Mouse (Mus musculus): ENCODE data around the gene Gm2663. TPM values are rescaled to one million over a fixed set of nuclear protein-coding genes. Genes with fewer than 3 reads are reported as not detected.
"Not testable (repeated sequence)": the region's sequence is repeated elsewhere in the genome, so short reads cannot be mapped to it uniquely, and the experiment has no call there.

Gm2663 gene
- polyA plus RNA-seq, 1 experiment from 2014 or later, result not detected

DNA sequence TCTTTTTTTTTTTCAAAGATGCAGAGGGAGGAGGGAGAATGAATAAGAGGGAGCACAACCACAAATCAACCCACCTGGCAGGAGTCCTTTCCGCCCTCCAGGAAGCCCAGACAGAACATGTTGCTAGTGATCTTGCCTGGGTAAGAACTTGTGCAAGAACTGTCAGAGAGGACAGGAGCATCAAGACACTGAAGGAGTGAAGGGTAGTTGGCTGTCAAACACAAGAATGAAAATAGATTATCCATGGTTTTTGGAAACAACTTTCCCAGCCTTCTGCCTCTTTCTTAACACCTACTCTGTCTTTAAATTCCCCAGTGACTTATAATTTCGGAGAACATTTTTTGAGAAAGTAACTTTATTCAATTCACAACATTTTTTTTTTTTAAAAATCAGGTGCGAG, 33.0 kb upstream of the Gm2663 start:
- no peak for DNase-seq
- ATAC-seq (ENCODE audit: low FRiP score, low TSS enrichment), result no peak
- H3K9me3 ChIP-seq (ENCODE audit: control insufficient read depth, low read length), result no peaks in the 10 kb centered on the region
- H3K4me3 ChIP-seq (replicated peaks; ENCODE audit: low read depth, low read length), result no peak overlapping the region
- H3K27ac ChIP-seq (replicated peaks; ENCODE audit: low read depth, low read length), result no peak overlapping the region
- no peaks in the 10 kb centered on the region for H3K4me1 ChIP-seq (ENCODE audit: control insufficient read depth, insufficient read depth, low read length)
- H3K36me3 ChIP-seq (ENCODE audit: control insufficient read depth, insufficient read depth, low read length), result no peaks in the 10 kb centered on the region
- no peaks in the 10 kb centered on the region for H3K27me3 ChIP-seq (ENCODE audit: control insufficient read depth, insufficient read depth, low read length)
- H3K4me2 ChIP-seq (ENCODE audit: low read length), result no peak overlapping the region
- WGBS, result 92% methylated on average over 3 of the region's 3 CpGs
- no peak overlapping the region for H3K9ac ChIP-seq (replicated peaks; ENCODE audit: low read length)

- no peak overlapping the region for H3K27ac ChIP-seq (replicated peaks; ENCODE audit: low read depth, low read length)
- H3K27me3 ChIP-seq (ENCODE audit: control insufficient read depth, insufficient read depth, low read length), result no peaks in the 10 kb centered on the region
- WGBS, result 95% methylated on average over 3 of the region's 3 CpGs
- no peak overlapping the region for H3K9ac ChIP-seq (replicated peaks; ENCODE audit: low read length)
- H3K9me3 ChIP-seq (ENCODE audit: control insufficient read depth, low read length), result no peaks in the 10 kb centered on the region
- no peaks in the 10 kb centered on the region for H3K4me1 ChIP-seq (ENCODE audit: control insufficient read depth, insufficient read depth, low read length)
- no peak for ATAC-seq (ENCODE audit: low FRiP score, low TSS enrichment)
- no peak overlapping the region for H3K4me3 ChIP-seq (replicated peaks; ENCODE audit: low read depth, low read length)
- no peak for DNase-seq
- H3K4me2 ChIP-seq (ENCODE audit: low read length), result no peak overlapping the region
- no peaks in the 10 kb centered on the region for H3K36me3 ChIP-seq (ENCODE audit: control insufficient read depth, insufficient read depth, low read length)
Observed at GRCm38 (mm10) chr6:41030821-41031220, 31.5 kb upstream of the Gm2663 start.

DNA sequence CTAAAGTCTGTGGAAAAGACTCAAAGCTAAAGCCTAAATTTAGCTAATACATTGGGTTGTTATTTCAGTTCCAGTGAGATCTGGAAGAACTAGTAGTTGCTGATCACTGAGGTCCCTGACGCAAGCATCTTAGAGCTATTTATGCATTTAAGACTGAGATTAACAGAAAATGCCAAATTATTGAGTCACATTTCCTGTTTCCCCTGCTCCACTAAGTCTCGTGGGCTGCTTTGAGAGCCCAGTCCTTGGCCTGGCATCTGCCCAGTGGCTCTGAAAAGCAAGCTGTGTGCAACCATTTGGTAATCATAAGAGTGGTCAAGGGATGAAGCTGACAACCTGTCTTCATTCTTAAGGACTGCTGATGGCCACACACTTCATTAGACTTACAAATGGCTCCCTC, 27.8 kb upstream of the Gm2663 start:
- H3K36me3 ChIP-seq (ENCODE audit: control insufficient read depth, insufficient read depth, low read length), result no peaks in the 10 kb centered on the region
- no peak overlapping the region for H3K9ac ChIP-seq (replicated peaks; ENCODE audit: low read length)
- no peak overlapping the region for H3K4me3 ChIP-seq (replicated peaks; ENCODE audit: low read depth, low read length)
- DNase-seq (no peak), ATAC-seq (ENCODE audit: low FRiP score, low TSS enrichment) (no peak)
- WGBS, result 49% methylated on average over 2 of the region's 2 CpGs
- H3K4me1 ChIP-seq (ENCODE audit: control insufficient read depth, insufficient read depth, low read length), result no peaks in the 10 kb centered on the region
- H3K27me3 ChIP-seq (ENCODE audit: control insufficient read depth, insufficient read depth, low read length), result no peaks in the 10 kb centered on the region
- no peak overlapping the region for H3K4me2 ChIP-seq (ENCODE audit: low read length)
- H3K9me3 ChIP-seq (ENCODE audit: control insufficient read depth, low read length), result no peaks in the 10 kb centered on the region
- H3K27ac ChIP-seq (replicated peaks; ENCODE audit: low read depth, low read length), result no peak overlapping the region

DNA sequence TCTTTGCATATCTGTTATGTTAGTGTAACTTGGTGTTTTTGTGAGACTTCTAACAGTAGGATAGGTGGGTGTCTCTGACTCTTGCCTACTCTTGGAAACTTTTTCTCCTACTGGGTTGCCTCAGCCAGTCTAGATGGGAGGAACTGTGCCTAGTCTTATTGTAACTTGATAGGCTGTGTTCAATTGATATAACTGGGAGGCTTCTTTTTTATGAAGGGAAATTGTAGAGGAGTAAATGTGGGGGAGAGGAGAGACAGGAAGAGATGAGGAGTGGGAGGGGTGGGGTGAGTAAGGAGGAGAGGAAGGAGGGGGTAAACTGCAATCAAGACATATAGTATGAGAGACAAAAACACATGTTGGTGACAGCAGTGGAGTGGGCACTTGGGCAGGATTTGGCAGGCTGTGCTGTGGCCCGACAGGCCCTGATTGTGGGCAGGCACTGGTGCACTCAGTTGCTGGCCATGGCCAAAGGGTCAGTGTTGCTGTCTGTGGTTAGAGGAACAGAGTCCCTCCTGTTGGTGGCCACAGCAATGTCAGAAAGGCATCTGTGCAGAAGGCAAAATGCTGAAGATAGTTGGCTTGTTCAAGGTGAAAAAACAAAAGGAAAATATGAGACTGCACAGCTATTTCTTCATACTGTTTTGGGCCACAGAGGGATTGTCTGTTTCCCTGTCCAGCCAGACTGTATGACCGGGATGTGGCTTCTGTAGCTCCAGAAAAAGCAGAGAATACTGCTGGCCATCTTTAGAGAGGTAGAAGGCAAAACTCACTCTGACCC, 26.8 kb upstream of the Gm2663 start:
- 74% methylated on average over 2 of the region's 2 CpGs for WGBS
- DNase-seq, result no peak
- Histone ChIP-seq H3K36me3 (ENCODE audit: control insufficient read depth, insufficient read depth, low read length) (no peaks in the 10 kb centered on the region), H3K4me1 (ENCODE audit: control insufficient read depth, insufficient read depth, low read length) (no peaks in the 10 kb centered on the region), H3K4me3 (replicated peaks; ENCODE audit: low read depth, low read length) (no peak overlapping the region), H3K4me2 (ENCODE audit: low read length) (no peak overlapping the region), H3K27ac (replicated peaks; ENCODE audit: low read depth, low read length) (no peak overlapping the region), H3K9me3 (ENCODE audit: control insufficient read depth, low read length) (no peaks in the 10 kb centered on the region), H3K27me3 (ENCODE audit: control insufficient read depth, insufficient read depth, low read length) (no peaks in the 10 kb centered on the region), H3K9ac (replicated peaks; ENCODE audit: low read length) (no peak overlapping the region)
- no peak for ATAC-seq (ENCODE audit: low FRiP score, low TSS enrichment)

DNA sequence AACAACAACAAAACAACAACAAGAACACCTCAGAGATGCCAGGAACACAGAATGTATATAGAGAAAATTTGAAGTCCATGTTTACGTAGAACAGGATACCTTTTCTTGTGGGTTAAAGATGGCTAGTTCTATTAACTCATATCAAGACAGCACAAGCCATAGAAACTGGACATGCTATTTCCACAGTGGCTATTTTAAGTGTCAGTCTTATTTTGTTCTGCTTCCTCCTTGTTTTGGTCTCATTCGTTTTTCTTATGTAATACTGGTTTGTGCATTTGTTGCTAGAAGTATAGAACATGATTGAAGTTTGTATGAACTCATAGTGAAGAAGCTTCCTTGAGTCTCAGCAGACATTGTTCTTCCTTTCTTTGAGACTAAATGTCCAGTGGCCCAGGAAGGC, 19.9 kb upstream of the Gm2663 start:
- Histone ChIP-seq H3K9ac (replicated peaks; ENCODE audit: low read length) (no peak overlapping the region), H3K9me3 (ENCODE audit: control insufficient read depth, low read length) (no peaks in the 10 kb centered on the region), H3K27me3 (ENCODE audit: control insufficient read depth, insufficient read depth, low read length) (no peaks in the 10 kb centered on the region), H3K4me1 (ENCODE audit: control insufficient read depth, insufficient read depth, low read length) (no peaks in the 10 kb centered on the region), H3K4me3 (replicated peaks; ENCODE audit: low read depth, low read length) (no peak overlapping the region), H3K36me3 (ENCODE audit: control insufficient read depth, insufficient read depth, low read length) (no peaks in the 10 kb centered on the region), H3K27ac (replicated peaks; ENCODE audit: low read depth, low read length) (no peak overlapping the region), H3K4me2 (ENCODE audit: low read length) (no peak overlapping the region)
- no peak for ATAC-seq (ENCODE audit: low FRiP score, low TSS enrichment)
- 89% methylated on average over 2 of the region's 2 CpGs for WGBS
- no peak for DNase-seq

- no peak for ATAC-seq (ENCODE audit: low FRiP score, low TSS enrichment)
- Histone ChIP-seq H3K27me3 (ENCODE audit: control insufficient read depth, insufficient read depth, low read length) (no peaks in the 10 kb centered on the region), H3K4me3 (replicated peaks; ENCODE audit: low read depth, low read length) (no peak overlapping the region), H3K9me3 (ENCODE audit: control insufficient read depth, low read length) (no peaks in the 10 kb centered on the region), H3K27ac (replicated peaks; ENCODE audit: low read depth, low read length) (no peak overlapping the region), H3K4me1 (ENCODE audit: control insufficient read depth, insufficient read depth, low read length) (no peaks in the 10 kb centered on the region), H3K36me3 (ENCODE audit: control insufficient read depth, insufficient read depth, low read length) (no peaks in the 10 kb centered on the region), H3K4me2 (ENCODE audit: low read length) (no peak overlapping the region), H3K9ac (replicated peaks; ENCODE audit: low read length) (no peak overlapping the region)
- WGBS, result 92% methylated on average over 2 of the region's 2 CpGs
- no peak for DNase-seq
Observed at GRCm38 (mm10) chr6:41018629-41019028, 19.4 kb upstream of the Gm2663 start.

DNA sequence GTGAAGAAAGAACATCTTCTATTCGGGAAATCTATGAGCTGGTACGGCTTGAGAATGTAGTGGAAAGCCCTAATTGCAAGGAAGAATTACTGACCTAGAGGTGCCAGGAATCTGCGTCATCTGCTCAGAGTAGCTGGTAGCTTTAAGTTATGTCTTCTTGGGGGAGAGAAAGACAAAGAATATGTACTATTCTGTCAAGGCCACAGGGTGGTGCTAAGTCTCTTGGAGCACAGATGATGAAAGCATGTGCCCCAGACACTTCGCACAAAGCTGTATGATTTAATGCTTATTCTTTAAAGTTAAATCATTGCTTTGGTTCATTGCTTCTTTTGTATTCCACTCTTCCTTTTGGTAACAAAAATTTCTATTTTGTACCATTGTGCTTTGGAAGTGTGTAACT, 15.8 kb upstream of the Gm2663 start:
- no peak for ATAC-seq (ENCODE audit: low FRiP score, low TSS enrichment)
- Histone ChIP-seq H3K27ac (replicated peaks; ENCODE audit: low read depth, low read length) (no peak overlapping the region), H3K4me2 (ENCODE audit: low read length) (no peak overlapping the region), H3K9ac (replicated peaks; ENCODE audit: low read length) (no peak overlapping the region), H3K27me3 (ENCODE audit: control insufficient read depth, insufficient read depth, low read length) (no peaks in the 10 kb centered on the region), H3K9me3 (ENCODE audit: control insufficient read depth, low read length) (no peaks in the 10 kb centered on the region), H3K4me3 (replicated peaks; ENCODE audit: low read depth, low read length) (no peak overlapping the region), H3K4me1 (ENCODE audit: control insufficient read depth, insufficient read depth, low read length) (no peaks in the 10 kb centered on the region), H3K36me3 (ENCODE audit: control insufficient read depth, insufficient read depth, low read length) (no peaks in the 10 kb centered on the region)
- peak; percentile 13 for DNase-seq
- WGBS, result 71% methylated on average over 4 of the region's 4 CpGs

DNA sequence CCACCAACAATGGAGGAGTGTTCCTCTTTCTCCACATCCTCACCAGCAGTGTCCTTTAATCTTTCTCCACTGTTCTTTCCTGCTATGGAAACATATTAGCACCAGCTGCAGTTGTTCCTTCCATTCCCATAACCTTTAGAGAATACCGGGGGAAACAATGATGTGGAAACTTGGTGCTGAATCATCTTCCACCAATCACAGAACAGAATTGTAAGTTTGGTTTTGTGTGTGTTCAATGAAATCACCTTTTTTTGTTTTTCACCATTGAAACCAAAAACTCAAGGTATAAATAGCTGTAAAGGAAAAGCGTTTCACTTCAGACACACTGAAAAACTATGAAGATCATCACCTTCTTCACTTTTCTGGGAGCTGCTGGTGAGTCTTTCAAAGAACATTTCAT, 34.8 kb downstream of the Gm2663 start, which contains the start of gene 1810009J06Rik:
Gene 1810009J06Rik, plus strand, starts transcription at position 301 of the 400 bp plus-strand sequence.
- not testable (repeated sequence) for H3K36me3 ChIP-seq (ENCODE audit: control insufficient read depth, insufficient read depth, low read length); H3K27me3 ChIP-seq (ENCODE audit: control insufficient read depth, insufficient read depth, low read length); H3K4me1 ChIP-seq (ENCODE audit: control insufficient read depth, insufficient read depth, low read length); H3K9me3 ChIP-seq (ENCODE audit: control insufficient read depth, low read length); H3K27ac ChIP-seq (replicated peaks; ENCODE audit: low read depth, low read length); H3K4me3 ChIP-seq (replicated peaks; ENCODE audit: low read depth, low read length); H3K9ac ChIP-seq (replicated peaks; ENCODE audit: low read length); DNase-seq; ATAC-seq (ENCODE audit: low FRiP score, low TSS enrichment); H3K4me2 ChIP-seq (ENCODE audit: low read length)
- 88% methylated on average over 2 of the region's 2 CpGs for WGBS

GRCm38 (mm10) chr6:40953716-40954115, 45.6 kb downstream of the Gm2663 start:
- Histone ChIP-seq H3K4me1 (ENCODE audit: control insufficient read depth, insufficient read depth, low read length) (no peaks in the 10 kb centered on the region), H3K36me3 (ENCODE audit: control insufficient read depth, insufficient read depth, low read length) (no peaks in the 10 kb centered on the region), H3K4me3 (replicated peaks; ENCODE audit: low read depth, low read length) (no peak overlapping the region), H3K9ac (replicated peaks; ENCODE audit: low read length) (no peak overlapping the region), H3K9me3 (ENCODE audit: control insufficient read depth, low read length) (no peaks in the 10 kb centered on the region), H3K4me2 (ENCODE audit: low read length) (no peak overlapping the region), H3K27me3 (ENCODE audit: control insufficient read depth, insufficient read depth, low read length) (no peaks in the 10 kb centered on the region), H3K27ac (replicated peaks; ENCODE audit: low read depth, low read length) (no peak overlapping the region)
- DNase-seq (no peak), ATAC-seq (ENCODE audit: low FRiP score, low TSS enrichment) (no peak)
- WGBS, result 74% methylated on average over 2 of the region's 2 CpGs

All from midbrain, embryonic 14.5 days (tissue).